Mouse (Mus musculus) neutrophil, adult 5-6 weeks (primary cell): ENCODE data around the gene Gtf2ird1. TPM values are rescaled to one million over a fixed set of nuclear protein-coding genes. Genes with fewer than 3 reads are reported as not detected.

Experiments
- total RNA-seq: library from RNA; stranded (forward); fragments of 200-1000 nt; gene quantifications from 2 replicates; pipeline ENCODE4 v1.2.3, GENCODE M21; 2017

Gtf2ird1 gene
- total RNA-seq, 1 experiment from 2014 or later = not detected

Other genes starting within 250 kb of the Gtf2ird1 start
- gene Ncf1, start 227.1 kb downstream of the Gtf2ird1 start, total RNA-seq = 432 and 448 TPM in 2 replicates
- 36.2 and 37.6 TPM in 2 replicates for gene Gtf2i, start 142.0 kb downstream of the Gtf2ird1 start, total RNA-seq
- gene Clip2, start 95.7 kb upstream of the Gtf2ird1 start, total RNA-seq = 10.4 and 28.0 TPM in 2 replicates
- not detected in 2 replicates for gene Syna, start 103.5 kb upstream of the Gtf2ird1 start, total RNA-seq
- gene Rfc2, start 124.7 kb upstream of the Gtf2ird1 start, total RNA-seq = 70.5 and 76.5 TPM in 2 replicates
- gene Lat2, start 158.3 kb upstream of the Gtf2ird1 start, total RNA-seq = 170 and 179 TPM in 2 replicates
- gene Eif4h, start 182.8 kb upstream of the Gtf2ird1 start, total RNA-seq = 196 and 215 TPM in 2 replicates
- 5.4 and 6.3 TPM in 2 replicates for gene Limk1, start 231.9 kb upstream of the Gtf2ird1 start, total RNA-seq